Mouse (Mus musculus) heart, postnatal 0 days (tissue): ENCODE results near the gene Iqub.

Source experiments
- CTCF ChIP-seq: IDR thresholded peaks from 2 replicates; pipeline ENCODE4 v1.5.1; 2016; ENCODE audit warnings: antibody characterized with exemption, control low read depth, low read depth
- EP300 ChIP-seq: IDR thresholded peaks from 2 replicates; pipeline ENCODE4 v1.6.1; 2016; ENCODE audit warnings: antibody characterized with exemption, low read depth

GRCm38 (mm10) chr6:24554427-24555086 is 39.7 kb upstream of the Iqub start:
- TF ChIP-seq CTCF (no peak), EP300 (no peak)
